Mouse (Mus musculus) forelimb bud, embryonic 11.5 days (tissue): Measurements from ENCODE around the gene Iqschfp.

Source experiments
- DNase-seq: peaks from one replicate; pipeline ENCODE4 v3.0.0-alpha.2; 2012; ENCODE audit warnings: low read depth, low spot score

Iqschfp gene

GRCm38 (mm10) chr3:68518586-68518985, 626.6 kb downstream of the Iqschfp start:
- DNase-seq, result no peak

DNA sequence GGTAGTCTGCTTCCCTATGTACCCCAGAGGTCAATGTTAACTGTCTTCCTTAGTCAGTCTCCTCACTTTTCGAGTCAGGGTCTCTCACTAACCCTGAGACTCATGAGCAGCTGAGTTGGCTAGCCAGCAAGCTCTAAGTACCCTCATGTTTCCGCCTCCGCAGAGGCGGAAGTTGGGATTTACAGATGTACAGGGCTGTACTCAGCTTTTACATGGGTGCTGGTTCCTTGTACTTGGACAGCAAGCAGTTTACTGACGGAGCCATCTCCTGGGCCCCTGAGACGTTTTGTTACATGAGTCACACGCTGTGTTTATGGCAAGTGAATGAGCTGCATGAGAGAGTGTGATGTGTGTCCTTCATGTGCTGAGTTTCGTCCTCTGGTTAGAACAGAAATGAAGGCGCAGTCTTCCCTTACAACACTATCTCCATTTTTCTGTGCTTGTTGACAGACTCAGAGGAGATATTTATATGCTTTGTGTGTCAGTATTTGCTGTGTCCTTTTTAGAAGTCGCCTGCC, 633.4 kb downstream of the Iqschfp start:
- no peak for DNase-seq

- DNase-seq, result no peak
Observed at GRCm38 (mm10) chr3:68526416-68526815, 634.4 kb downstream of the Iqschfp start.

DNA sequence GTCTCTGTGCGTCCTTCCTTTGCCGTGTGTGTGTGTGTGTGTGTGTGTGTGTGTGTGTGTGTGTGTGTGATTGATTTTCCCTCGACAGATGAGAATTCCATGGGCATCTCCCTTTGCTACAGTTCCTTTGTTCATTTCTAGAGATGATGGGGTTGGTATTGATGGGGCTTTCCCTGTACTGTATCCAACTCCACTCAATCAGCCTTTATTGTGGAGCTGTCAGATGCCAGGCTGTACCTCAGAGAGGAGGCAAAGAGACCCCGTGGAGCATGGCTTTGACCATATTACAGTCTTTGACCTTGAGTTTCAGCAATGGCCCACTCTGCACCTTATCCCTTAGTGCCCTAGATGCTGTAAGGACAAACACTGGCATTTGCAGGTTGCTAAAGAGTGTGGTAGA, 635.1 kb downstream of the Iqschfp start:
- DNase-seq, result no peak

DNA sequence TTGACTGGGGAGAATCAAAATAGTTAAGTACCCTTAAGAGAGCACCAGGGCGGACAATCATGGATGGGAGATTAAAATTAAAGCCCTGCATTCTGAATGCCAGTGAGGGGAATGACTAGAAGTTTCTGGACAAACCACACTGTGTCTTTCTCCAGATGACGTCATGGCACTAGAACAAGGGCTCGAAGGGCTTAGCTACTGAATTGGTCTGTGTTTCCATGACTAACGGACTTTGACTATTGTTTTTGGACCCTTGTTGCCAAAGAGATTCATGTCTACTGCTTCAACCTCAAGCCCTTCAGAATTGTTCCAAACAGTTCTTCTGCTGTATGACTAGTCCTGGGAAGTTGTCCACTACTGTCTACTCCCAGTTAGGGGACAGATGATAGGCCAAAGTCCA, 639.9 kb downstream of the Iqschfp start:
- DNase-seq, result no peak

DNA sequence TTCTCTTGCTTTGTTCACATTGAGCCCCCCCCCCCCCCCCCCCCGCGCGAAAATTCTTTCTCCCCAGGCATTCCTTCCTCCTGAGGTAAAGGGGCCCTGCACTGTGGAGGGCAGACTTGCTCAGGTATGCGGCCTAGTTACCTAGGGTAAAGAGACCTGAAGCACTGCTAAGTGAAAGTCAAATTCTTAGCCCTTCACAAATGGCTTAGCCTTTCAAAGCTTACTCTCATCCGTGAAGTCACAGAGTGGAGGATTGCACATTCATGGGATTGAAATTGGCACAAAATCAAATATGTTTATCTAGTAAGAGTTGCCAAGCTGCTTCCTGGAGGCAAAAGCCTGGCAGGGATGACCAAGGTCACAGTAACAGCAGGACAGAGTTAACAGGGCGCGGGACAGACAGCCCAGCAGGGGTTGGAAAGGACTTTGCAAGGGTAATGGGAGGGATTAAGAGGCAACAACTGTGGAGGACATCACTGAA, 642.6 kb downstream of the Iqschfp start:
- DNase-seq, result peak; percentile 25

DNA sequence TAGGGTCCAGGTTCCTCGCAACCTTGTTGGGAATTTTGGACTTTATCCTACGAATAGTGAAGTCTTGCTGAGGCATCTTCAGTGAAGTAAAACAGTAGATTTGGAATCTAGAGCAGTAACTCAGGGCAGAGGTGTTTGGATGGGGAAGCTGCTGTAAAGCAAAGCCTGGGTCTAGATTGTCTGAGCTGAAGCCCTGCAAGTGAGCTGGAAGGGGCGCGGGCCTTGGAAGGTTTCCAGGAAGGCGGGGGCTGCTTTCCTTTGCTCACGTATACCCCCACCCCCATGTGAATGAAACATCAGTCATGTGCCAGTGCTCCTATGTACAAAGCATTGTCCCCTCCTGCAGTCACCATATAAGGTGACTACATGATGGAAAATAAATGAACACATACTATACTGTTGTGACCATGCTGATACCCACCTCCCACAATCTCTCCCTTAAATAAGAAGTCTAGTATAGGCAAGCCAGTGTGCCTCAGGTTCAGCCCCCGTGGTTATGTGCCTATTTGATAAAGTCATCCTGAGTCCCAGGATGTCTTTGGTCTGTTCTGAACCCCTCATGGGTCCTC, 643.2 kb downstream of the Iqschfp start:
- DNase-seq, result no peak

DNA sequence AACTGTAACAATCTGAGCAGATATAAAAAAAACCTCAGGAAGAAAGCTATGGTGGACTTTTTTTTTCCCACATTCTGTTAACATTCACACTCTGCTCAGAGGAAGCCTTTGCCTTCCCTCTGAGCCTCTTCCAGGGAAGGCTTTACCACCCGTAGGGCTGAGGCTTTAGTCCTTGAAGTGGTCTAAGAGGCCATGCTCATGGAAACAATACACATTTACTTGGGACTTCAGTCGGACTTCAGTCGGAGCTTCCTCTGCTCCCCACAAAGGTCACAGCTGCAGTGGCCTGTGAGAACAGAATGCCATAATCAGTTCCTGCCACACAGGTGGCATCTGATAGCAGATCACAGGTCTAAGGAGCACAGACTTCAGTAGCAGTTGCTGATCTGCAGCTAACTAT, 644.0 kb downstream of the Iqschfp start:
- no peak for DNase-seq

DNA sequence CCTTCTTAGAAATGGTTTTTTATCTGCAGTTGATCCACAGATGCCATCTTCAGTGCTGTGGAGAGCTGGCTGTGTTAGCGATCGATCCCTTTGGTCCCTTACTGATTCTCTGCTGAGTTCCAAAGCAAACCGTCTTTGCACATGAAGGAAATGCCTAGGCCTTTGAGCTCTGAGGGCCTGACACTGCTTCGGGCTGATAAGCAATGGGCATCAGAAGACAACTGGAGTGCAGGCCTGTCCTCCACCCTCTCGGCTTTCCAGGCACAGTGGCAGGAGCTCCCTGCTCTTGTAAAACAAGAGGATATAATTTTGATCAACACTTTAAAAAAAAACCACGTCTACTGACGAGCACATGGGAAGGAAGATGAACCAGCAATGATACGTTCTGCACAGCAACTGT, 649.7 kb downstream of the Iqschfp start:
- DNase-seq, result no peak

DNA sequence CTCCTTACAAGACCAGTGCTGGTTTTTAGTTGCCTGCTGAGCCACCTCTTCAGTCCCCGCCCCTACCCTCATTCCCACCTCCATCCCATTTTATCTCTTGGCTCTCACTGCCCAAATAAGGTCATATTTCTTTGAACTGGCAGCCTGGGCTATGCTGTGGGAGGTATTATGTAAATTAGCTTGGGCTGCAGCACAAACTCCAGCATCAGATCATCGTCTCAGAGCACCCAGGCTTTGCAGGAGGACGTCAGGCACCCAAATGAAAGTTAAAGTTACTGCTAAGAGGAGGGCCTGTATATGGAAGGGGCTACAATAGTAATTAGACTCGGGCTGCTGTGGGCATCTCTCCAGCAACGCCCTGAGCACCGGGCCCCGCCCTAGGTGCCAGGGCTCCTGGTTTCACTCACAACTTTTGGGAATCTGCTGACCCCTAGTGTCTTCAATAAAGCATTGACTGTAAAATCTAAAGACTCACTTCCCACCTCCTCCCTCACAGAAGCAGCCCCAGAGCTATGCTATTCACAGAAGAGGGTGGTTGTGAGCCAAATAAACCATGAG, 651.0 kb downstream of the Iqschfp start:
- peak; percentile 65 for DNase-seq

- DNase-seq, result no peak
Observed at GRCm38 (mm10) chr3:68544811-68545210, 652.8 kb downstream of the Iqschfp start.

DNA sequence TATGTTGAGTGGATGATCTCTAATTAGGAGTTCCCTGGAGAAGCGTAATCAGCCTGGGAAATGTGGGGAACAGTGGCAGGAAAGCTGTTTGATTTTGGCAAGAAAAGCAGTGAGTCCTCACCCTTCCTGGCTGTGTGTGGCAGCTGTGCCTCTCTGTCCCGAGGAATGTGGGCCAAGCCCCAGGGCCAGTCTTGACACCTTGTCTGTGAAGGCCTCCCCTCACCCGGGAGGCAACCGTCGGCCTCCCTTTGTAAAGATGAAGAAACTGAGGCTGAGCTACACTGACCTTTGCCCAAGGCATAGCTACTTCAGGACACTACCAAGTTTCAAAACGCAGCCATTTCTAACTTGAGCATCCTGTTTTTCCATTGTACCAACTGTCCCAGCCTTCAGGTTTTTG, 653.9 kb downstream of the Iqschfp start:
- no peak for DNase-seq

DNA sequence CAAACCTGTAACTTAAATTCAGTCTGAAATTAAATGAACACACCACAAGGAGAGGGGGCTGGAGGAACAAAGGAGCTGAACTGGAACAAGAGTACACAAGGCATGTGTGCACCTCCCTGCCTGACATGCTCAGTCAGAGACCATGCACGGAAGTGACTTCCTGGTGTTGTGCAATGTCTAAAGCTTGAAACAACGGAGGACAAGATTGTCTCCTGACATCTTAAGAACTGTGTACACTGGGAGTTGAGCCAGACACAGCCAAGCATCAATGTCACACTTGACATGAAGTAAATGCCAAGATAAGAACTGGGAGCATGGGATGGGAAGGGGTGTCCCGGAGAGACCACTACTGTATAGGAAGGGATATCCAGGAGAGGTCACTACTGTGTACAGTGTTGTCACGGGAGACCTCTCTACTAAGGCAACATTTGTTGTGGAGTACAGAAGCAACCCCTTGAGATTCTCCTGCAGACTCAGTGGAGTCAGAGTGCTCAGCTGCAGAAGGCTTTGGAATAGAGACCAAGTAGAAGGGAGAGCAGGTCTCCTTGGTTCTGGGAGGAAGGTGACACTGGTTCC, 663.1 kb downstream of the Iqschfp start:
- no peak for DNase-seq

- no peak for DNase-seq
Observed at GRCm38 (mm10) chr3:68556891-68557290, 664.9 kb downstream of the Iqschfp start.

- DNase-seq, result no peak
Observed at GRCm38 (mm10) chr3:68558744-68559143, 666.7 kb downstream of the Iqschfp start.

DNA sequence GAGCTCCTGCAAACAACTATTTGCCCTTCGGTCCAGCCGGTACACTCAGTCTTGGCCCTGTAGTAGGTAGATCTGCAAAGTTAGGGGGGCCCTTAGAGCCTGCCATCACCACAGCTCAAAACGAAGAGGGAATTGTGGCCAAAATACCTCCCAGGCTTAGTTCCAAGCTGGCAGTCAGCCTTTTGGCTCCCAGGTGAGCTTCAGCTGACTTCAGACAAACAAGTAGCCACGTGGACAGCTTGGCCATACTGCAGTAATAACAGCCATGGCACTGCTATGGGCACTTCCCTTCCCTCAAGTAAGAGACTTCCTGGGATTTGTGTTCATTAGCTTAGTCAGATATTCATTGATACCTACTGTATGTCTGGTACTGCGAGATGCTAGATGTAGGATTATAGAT, 668.0 kb downstream of the Iqschfp start:
- no peak for DNase-seq

DNA sequence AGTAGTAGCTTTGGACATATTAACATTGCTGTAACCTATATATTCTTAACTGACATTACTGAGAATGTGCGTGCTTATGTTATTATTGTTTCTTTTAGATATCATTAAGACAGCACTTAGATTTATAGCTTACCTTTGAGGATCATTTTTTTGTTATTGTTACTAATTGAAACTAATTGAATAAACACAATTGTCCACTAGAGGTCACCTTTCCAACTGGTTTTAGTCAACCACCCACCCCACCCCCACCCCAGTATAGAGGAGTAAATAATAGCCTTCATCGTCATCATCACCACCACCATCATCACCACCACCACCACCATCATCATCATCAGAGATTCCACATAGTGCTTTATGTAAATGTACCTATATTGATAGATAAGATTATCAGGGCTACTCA, 670.8 kb downstream of the Iqschfp start:
- DNase-seq, result no peak

GRCm38 (mm10) chr3:68563922-68564321, 671.9 kb downstream of the Iqschfp start:
- no peak for DNase-seq

GRCm38 (mm10) chr3:68564978-68565674, 673.1 kb downstream of the Iqschfp start:
- DNase-seq, result no peak

- DNase-seq, result no peak
Observed at GRCm38 (mm10) chr3:68565675-68566055, 673.6 kb downstream of the Iqschfp start.

GRCm38 (mm10) chr3:68567581-68567980, 675.5 kb downstream of the Iqschfp start:
- no peak for DNase-seq

DNA sequence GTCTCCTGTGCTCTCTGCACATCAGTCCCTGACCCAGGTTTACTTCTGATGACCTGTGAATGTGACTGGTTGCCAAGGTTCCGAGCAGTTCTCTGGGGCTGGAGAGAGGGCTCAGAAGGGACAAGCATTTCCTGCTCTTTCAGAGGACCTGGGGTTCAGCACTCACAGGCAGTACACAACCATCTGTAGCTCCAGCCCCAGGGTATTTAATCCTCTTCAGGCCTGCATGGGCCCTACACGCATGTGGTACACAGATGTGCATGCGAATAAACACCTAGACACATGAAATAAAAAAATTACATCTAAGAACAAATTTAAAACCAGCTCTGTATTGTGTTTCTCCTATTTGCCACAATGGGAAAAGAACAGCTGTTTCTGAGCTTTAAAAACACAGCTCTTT, 676.1 kb downstream of the Iqschfp start:
- peak; percentile 68 for DNase-seq

- DNase-seq, result no peak
Observed at GRCm38 (mm10) chr3:68568716-68569115, 676.7 kb downstream of the Iqschfp start.
